Mouse (Mus musculus): ENCODE measurements around the gene Coa5. TPM values are rescaled to one million over a fixed set of nuclear protein-coding genes. Genes with fewer than 3 reads are reported as not detected.

Coa5 gene
- polyA plus RNA-seq, 1 experiment from 2014 or later = 54.8 TPM

DNA sequence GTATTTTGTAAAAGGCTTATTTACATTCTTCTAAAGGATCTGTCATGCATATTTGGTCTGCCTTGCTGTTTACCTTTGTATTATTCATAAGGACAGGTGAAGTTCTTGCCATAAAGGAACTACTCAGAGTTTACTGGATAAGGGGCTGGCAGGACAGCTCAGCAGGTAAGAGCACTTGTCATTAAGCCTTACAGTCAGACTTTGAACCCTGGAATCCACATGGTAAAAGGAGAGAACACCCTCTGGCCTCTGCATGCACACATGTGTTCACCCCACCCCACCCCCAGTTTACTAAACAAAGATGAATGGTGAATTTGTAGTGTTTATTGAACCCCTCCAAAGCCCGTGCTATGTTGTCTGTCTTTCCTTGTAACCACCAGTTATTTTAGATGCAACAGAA lies 14.5 kb downstream of the Coa5 start:
- no peak for ATAC-seq (ENCODE audit: low FRiP score)
- H3K27ac ChIP-seq = no peak overlapping the region
- WGBS = 97% methylated on average over 1 of the region's 1 CpGs
- no peaks in the 10 kb centered on the region for H3K4me1 ChIP-seq (replicated peaks)
- peaks cover 41% of the 10 kb centered on the region for H3K36me3 ChIP-seq
- H3K9me3 ChIP-seq = no peaks in the 10 kb centered on the region
- no peaks in the 10 kb centered on the region for H3K27me3 ChIP-seq
- H3K9ac ChIP-seq = no peak overlapping the region
- H3K4me2 ChIP-seq = no peak overlapping the region
- H3K4me3 ChIP-seq = no peak overlapping the region

DNA sequence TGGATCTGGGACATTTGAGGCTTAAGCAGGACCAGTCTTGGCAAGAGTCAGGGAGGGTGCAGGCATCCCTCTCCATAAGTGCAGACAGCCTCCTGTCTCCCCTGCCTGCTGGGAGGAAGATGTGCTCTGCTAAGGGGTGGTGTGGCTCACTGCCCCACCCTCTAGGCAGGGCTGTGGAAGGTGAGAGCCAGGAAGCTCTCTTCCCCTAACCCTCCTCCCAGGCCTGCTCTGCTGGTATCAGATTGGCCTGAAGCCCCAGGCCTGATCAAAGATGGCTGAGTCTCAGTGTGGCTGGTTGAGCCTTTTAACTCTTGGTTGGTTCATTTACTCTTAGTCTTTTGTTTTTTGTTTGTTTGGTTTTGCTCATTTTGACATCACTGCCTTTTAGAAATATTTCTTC lies 20.3 kb downstream of the Coa5 start:
- Histone ChIP-seq H3K27me3 (no peaks in the 10 kb centered on the region), H3K4me2 (no peak overlapping the region), H3K9ac (no peak overlapping the region), H3K27ac (no peak overlapping the region), H3K36me3 (peaks cover 17% of the 10 kb centered on the region), H3K9me3 (no peaks in the 10 kb centered on the region), H3K4me1 (replicated peaks) (no peaks in the 10 kb centered on the region), H3K4me3 (no peak overlapping the region)
- no peak for ATAC-seq (ENCODE audit: low FRiP score)

DNA sequence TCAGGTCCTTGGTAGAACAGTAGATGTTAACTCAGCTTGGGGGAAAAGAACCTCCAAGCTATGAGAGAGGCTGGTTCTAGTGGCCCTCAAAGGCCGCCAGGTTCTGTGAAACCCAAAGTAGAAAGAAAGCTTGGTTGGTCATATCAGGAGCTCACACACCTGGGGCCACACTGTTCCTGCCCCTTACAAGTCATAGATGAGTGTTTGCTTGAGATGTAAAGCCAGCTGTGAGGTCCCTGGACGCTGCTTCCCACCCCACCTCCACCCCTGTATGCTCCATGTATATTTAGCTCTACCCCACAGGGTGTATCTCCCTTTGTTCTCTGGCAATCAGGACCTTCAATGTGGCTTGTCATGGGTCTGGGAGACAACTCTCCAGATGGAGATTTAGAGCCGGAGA lies 21.2 kb downstream of the Coa5 start:
- Histone ChIP-seq H3K9me3 (no peaks in the 10 kb centered on the region), H3K4me2 (no peak overlapping the region), H3K36me3 (peaks cover 18% of the 10 kb centered on the region), H3K4me3 (no peak overlapping the region), H3K27me3 (no peaks in the 10 kb centered on the region), H3K4me1 (replicated peaks) (no peaks in the 10 kb centered on the region), H3K9ac (no peak overlapping the region), H3K27ac (no peak overlapping the region)
- no peak for ATAC-seq (ENCODE audit: low FRiP score)
- 79% methylated on average over 3 of the region's 3 CpGs for WGBS

DNA sequence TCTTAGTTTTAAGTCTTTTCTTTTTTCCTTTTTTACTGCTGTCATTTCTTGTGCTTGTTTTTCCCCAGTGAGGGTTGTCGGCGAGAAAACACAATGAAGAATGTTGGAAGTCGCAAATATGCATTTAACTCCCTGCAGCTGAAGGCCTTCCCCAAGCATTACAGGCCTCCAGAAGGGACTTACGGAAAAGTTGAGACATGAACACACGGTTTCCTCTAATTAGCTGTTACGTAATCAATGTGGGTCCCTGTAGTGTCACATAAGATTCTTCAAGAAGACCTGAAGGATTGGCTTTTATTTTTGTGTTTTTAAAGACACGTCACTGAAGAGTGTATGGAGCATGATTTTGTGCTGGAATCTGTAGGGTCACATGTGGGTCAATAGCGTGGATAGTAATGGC lies 21.8 kb downstream of the Coa5 start:
- H3K27ac ChIP-seq = no peak overlapping the region
- no peak overlapping the region for H3K4me3 ChIP-seq
- H3K9ac ChIP-seq = no peak overlapping the region
- no peaks in the 10 kb centered on the region for H3K9me3 ChIP-seq
- WGBS = 89% methylated on average over 8 of the region's 8 CpGs
- no peak overlapping the region for H3K4me2 ChIP-seq
- H3K36me3 ChIP-seq = peaks cover 22% of the 10 kb centered on the region
- no peaks in the 10 kb centered on the region for H3K27me3 ChIP-seq
- H3K4me1 ChIP-seq (replicated peaks) = no peaks in the 10 kb centered on the region
- no peak for ATAC-seq (ENCODE audit: low FRiP score)

DNA sequence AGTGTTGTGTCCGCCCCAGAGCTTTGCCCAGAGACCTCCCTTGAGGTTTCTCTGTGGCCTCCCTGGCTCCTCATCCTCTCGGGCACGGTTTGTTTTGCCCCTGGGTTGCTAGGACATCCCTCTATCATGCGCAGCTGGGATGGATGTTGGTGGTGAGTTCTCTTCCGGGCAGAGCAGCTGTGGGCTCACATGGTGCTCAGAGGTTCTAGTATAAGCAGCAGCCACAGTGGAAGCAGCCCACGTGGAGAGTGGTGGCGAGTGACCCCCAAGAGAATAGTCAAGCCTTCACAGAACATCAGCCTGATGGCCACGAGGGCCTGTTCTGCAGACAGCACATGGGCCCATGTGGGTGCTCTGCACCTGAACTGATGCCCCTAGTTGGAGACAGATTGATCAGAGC lies 22.7 kb downstream of the Coa5 start:
- no peaks in the 10 kb centered on the region for H3K27me3 ChIP-seq
- ATAC-seq (ENCODE audit: low FRiP score) = no peak
- no peak overlapping the region for H3K9ac ChIP-seq
- WGBS = 78% methylated on average over 8 of the region's 8 CpGs
- no peak overlapping the region for H3K4me2 ChIP-seq
- H3K9me3 ChIP-seq = no peaks in the 10 kb centered on the region
- H3K27ac ChIP-seq = no peak overlapping the region
- peaks cover 30% of the 10 kb centered on the region for H3K36me3 ChIP-seq
- H3K4me3 ChIP-seq = no peak overlapping the region
- H3K4me1 ChIP-seq (replicated peaks) = no peaks in the 10 kb centered on the region

DNA sequence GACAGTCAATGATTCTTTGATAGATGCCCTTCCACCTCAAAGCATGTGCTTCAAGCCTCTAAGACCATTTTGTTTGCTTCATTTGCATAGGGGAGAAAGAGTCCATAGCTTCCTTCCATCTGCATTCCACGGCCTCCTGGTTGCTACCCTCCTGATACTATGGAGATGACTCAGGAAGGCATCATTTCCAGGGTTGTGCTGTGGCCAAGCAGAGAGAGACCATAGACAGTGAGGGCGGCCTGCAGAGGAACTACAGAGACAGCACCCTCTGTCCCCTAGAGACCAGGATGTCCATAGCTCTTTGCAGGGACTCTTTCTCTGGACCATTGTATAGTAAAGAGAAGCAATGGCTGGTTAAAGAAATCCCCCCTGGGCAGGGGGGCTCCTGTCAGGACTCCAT lies 24.8 kb downstream of the Coa5 start:
- ATAC-seq (ENCODE audit: low FRiP score) = no peak
- WGBS = 61% methylated on average over 2 of the region's 2 CpGs
- peaks cover 44% of the 10 kb centered on the region for H3K36me3 ChIP-seq

DNA sequence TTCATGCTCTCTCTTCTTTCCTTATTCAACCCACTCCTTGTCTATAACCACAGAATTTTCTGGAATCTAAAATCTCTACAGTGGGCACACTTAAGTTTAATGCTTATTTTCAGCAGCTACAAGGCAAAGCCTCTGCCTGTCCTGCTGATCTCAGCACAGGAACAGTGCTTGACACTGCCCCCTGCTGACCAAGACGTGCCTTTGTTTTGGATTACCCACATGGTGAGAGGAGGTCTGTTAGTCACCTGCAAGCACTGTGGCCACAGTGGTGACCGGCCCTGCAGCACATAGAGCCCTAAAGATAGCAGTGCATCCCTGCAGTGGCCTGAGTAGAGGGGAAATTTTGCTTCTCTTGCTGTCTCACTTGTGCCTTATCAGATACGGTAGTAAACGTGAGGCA lies 28.2 kb downstream of the Coa5 start:
- Histone ChIP-seq H3K4me3 (no peak overlapping the region), H3K9me3 (no peaks in the 10 kb centered on the region), H3K4me1 (replicated peaks) (0 out of 2 replicates have a peak, but pooled peaks cover 9% of the 10 kb centered on the region), H3K36me3 (peaks cover 62% of the 10 kb centered on the region), H3K9ac (no peak overlapping the region), H3K4me2 (no peak overlapping the region), H3K27me3 (no peaks in the 10 kb centered on the region), H3K27ac (no peak overlapping the region)
- ATAC-seq (ENCODE audit: low FRiP score) = no peak; the same call in 1 of the 2 replicates
- 63% methylated on average over 4 of the region's 4 CpGs for WGBS

More for the DNA sequence above, 24.8 kb downstream of the Coa5 start:
- Histone ChIP-seq H3K4me2 (no peak overlapping the region), H3K9me3 (no peaks in the 10 kb centered on the region), H3K4me1 (replicated peaks) (no peaks in the 10 kb centered on the region), H3K27ac (0 out of 2 replicates have a peak overlapping the region, but pooled peaks have one; percentile 18), H3K4me3 (no peak overlapping the region), H3K27me3 (no peaks in the 10 kb centered on the region), H3K9ac (no peak overlapping the region)

DNA sequence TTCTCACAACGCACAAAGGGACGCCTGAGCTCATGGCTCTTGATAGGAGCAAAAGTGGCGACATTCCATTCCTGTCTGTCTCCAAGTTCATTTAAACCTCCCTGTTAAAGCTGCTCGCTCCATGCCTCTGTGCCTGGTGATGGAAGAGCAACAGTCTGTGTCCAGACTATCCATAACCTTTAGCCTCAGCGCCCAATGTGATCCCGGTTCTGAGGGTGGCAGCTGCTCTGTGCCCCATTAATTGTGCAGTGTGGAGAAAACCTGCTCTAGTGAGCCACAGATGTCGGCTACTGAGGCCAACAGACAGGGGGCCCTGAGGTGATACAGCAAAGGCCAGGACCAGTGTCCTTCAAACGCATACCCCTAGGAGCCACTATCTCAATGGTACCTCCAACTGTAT lies 30.2 kb downstream of the Coa5 start:
- Histone ChIP-seq H3K9ac (no peak overlapping the region), H3K36me3 (peaks cover 71% of the 10 kb centered on the region), H3K4me3 (no peak overlapping the region), H3K4me2 (no peak overlapping the region), H3K27ac (no peak overlapping the region), H3K27me3 (no peaks in the 10 kb centered on the region), H3K4me1 (replicated peaks) (0 out of 2 replicates have a peak, but pooled peaks cover 9% of the 10 kb centered on the region), H3K9me3 (no peaks in the 10 kb centered on the region)
- WGBS = 69% methylated on average over 8 of the region's 8 CpGs
- ATAC-seq (ENCODE audit: low FRiP score) = no peak

DNA sequence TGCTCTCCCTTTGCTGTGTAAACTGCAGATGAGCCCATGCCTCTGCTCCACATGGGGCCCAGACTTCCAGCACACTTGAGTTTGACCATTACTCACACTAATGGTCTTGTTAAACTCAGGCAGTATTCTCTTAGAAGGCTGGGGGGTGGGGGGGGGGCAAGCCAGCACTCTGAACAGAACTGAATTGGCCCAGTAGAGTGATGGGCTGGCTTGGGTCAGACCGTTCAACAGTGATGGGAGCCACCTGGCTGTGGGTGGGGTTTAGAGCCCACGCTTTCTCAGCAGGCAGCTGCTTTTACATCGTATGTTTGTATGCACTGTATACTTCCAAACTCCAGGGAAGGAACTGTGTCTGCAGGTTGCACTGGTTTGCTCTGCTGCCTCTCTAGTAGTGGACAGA lies 30.9 kb downstream of the Coa5 start:
- H3K4me1 ChIP-seq (replicated peaks) = 0 out of 2 replicates have a peak, but pooled peaks cover 9% of the 10 kb centered on the region
- ATAC-seq (ENCODE audit: low FRiP score) = no peak
- H3K27ac ChIP-seq = no peak overlapping the region
- no peak overlapping the region for H3K9ac ChIP-seq
- no peak overlapping the region for H3K4me3 ChIP-seq
- WGBS = 58% methylated on average over 3 of the region's 3 CpGs
- peaks cover 78% of the 10 kb centered on the region for H3K36me3 ChIP-seq
- no peak overlapping the region for H3K4me2 ChIP-seq
- H3K27me3 ChIP-seq = no peaks in the 10 kb centered on the region
- H3K9me3 ChIP-seq = no peaks in the 10 kb centered on the region

DNA sequence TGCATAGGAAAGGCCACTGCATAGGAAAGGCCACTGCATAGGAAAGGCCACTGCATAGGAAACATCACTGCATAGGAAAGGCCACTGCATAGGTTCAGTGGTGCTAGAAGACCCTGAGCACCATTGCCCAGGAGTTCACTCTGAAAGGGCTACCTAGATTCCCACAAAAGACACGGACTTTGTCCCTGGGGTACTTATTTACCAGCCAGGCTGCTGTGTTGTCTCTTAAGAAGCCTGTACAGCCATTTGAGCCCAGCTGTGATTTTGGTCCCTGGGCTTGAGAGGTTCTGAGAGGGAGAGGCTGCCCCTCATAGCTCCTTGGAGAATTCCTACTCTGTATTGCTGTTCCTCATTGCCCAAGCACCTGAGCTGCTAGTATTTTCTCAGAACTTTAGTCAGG lies 33.4 kb downstream of the Coa5 start:
- 0 out of 2 replicates have a peak, but pooled peaks cover 9% of the 10 kb centered on the region for H3K4me1 ChIP-seq (replicated peaks)
- H3K4me2 ChIP-seq = no peak overlapping the region
- no peak for ATAC-seq (ENCODE audit: low FRiP score)
- no peaks in the 10 kb centered on the region for H3K27me3 ChIP-seq
- H3K27ac ChIP-seq = no peak overlapping the region
- H3K9me3 ChIP-seq = no peaks in the 10 kb centered on the region
- no peak overlapping the region for H3K9ac ChIP-seq
- no peak overlapping the region for H3K4me3 ChIP-seq
- peaks cover 77% of the 10 kb centered on the region for H3K36me3 ChIP-seq
- WGBS = 55% methylated on average over 1 of the region's 1 CpGs

DNA sequence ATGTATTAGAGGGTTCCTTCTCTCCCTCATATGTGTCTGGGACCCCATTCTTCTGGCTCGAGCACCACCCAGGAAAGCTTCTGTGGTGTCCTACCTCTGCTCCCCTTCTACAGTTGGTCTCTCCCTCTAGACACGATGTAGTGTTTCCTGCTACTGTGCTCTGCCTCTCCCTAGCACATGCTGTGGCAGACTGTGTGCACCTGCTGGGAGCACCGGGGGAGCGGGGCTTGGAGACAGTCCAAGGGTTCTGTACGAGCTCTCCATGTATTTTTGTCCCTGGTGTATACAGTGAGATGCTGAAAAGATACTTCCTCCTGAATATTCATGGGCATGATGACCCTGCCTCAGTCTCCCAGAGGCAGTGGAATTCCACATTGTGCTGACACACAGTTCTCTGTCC lies 36.7 kb downstream of the Coa5 start:
- ATAC-seq (ENCODE audit: low FRiP score) = no peak
- Histone ChIP-seq H3K4me1 (replicated peaks) (0 out of 2 replicates have a peak, but pooled peaks cover 2% of the 10 kb centered on the region), H3K4me2 (no peak overlapping the region), H3K9me3 (no peaks in the 10 kb centered on the region), H3K27ac (no peak overlapping the region), H3K9ac (no peak overlapping the region), H3K27me3 (no peaks in the 10 kb centered on the region), H3K4me3 (no peak overlapping the region), H3K36me3 (peaks cover 83% of the 10 kb centered on the region)
- 70% methylated on average over 5 of the region's 5 CpGs for WGBS

DNA sequence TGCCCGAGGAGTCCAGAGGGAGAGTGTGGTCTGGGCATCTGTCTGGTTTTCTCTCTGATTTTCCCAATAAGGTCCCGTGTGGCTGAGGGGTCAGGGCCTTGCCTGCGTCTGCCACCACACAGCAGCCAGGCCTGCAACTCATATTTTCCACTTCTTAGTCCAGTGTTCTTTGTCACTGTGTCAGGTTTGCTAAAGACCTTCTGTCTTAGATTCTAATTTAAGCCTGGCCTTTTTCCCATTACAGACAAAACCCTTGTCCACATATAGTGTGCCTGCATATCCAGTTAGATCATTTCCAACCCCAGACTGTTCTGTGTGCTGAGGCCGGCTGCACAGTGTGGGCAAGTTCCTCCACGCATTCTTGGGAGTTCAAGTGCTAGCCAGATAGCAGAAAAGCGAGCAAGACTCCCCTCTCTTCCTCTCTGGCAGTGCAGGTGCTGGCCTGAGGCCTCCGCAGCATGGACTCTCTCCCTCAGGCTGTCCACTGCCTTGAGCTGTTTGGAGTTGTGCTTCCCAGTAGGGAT lies 43.4 kb downstream of the Coa5 start:
- Histone ChIP-seq H3K36me3 (peaks cover 70% of the 10 kb centered on the region), H3K4me2 (no peak overlapping the region), H3K9ac (no peak overlapping the region), H3K27ac (no peak overlapping the region), H3K9me3 (no peaks in the 10 kb centered on the region), H3K4me1 (replicated peaks) (no peaks in the 10 kb centered on the region), H3K4me3 (no peak overlapping the region), H3K27me3 (no peaks in the 10 kb centered on the region)
- 83% methylated on average over 7 of the region's 7 CpGs for WGBS
- no peak for ATAC-seq (ENCODE audit: low FRiP score)

DNA sequence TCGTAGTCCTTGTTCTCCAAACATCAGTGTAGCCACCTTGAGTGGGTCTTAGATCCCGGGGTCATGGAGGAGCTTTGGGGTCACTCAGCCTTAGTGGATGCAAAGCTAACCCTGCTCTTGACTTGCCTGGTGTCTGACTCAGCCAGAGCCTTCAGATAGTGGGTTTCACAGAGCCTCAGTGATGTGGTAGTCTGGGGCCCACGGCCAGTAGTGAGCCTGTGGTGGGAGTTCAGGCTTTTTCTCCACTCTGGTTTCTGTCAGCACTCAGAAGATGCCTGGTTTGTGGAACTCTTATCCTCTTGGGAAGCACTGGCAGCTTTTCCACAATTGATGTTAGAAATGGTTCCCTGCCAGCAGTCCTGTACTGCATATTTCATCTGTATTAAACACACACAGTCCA lies 45.6 kb downstream of the Coa5 start:
- 88% methylated on average over 3 of the region's 3 CpGs for WGBS
- Histone ChIP-seq H3K4me1 (replicated peaks) (no peaks in the 10 kb centered on the region), H3K9ac (no peak overlapping the region), H3K27me3 (no peaks in the 10 kb centered on the region), H3K4me3 (no peak overlapping the region), H3K36me3 (peaks cover 68% of the 10 kb centered on the region), H3K4me2 (no peak overlapping the region), H3K27ac (no peak overlapping the region), H3K9me3 (no peaks in the 10 kb centered on the region)
- ATAC-seq (ENCODE audit: low FRiP score) = no peak

All from hindbrain, embryonic 13.5 days (tissue).